Mouse (Mus musculus) ES-E14 (cell line): ENCODE measurements around the gene 4933400A11Rik.

Experiments
- CHD2 ChIP-seq: IDR thresholded peaks from 2 replicates; pipeline ENCODE4 v1.6.1; 2014; ENCODE audit warnings: mild to moderate bottlenecking, low read depth, low read length, inconsistent platforms
- HCFC1 ChIP-seq: IDR thresholded peaks from 2 replicates; pipeline ENCODE4 v1.6.1; 2012; ENCODE audit warnings: low read length, inconsistent platforms, borderline replicate concordance; ENCODE audit not compliant: insufficient read depth
- ZC3H11A ChIP-seq: IDR thresholded peaks from 2 replicates; pipeline ENCODE4 v1.6.1; 2012; ENCODE audit warnings: low read depth, mild to moderate bottlenecking, inconsistent platforms, low read length, borderline replicate concordance
- ZNF384 ChIP-seq: IDR thresholded peaks from 2 replicates; pipeline ENCODE4 v1.6.1; 2012; ENCODE audit warnings: low read depth, low read length, inconsistent platforms

- no peak for TF ChIP-seq ZNF384
- no peak for TF ChIP-seq CHD2
- no peak for TF ChIP-seq HCFC1
- no peak for TF ChIP-seq ZC3H11A
These were observed 48.7 kb upstream of the 4933400A11Rik start for GRCm38 (mm10) chrX:169828136-169828535.
